Mouse (Mus musculus) thymus, adult 2 months (tissue): ENCODE measurements around the gene Clasp1.

ENCODE experiments used
- CTCF ChIP-seq: fragments of 200-500 bp; IDR thresholded peaks from 2 replicates; pipeline ENCODE4 v1.5.1; 2012; ENCODE audit warnings: mild to moderate bottlenecking, control low read depth, low read length, moderate library complexity, borderline replicate concordance; ENCODE audit not compliant: control insufficient read depth, poor library complexity, insufficient read depth; ENCODE audit errors: extremely low read depth
- POLR2A ChIP-seq: fragments of 200-500 bp; IDR thresholded peaks from 2 replicates; pipeline ENCODE4 v1.6.1; 2012; ENCODE audit warnings: mild to moderate bottlenecking, low read length, control low read depth, moderate library complexity; ENCODE audit not compliant: control insufficient read depth, poor library complexity, insufficient read depth; ENCODE audit errors: extremely low read depth

DNA sequence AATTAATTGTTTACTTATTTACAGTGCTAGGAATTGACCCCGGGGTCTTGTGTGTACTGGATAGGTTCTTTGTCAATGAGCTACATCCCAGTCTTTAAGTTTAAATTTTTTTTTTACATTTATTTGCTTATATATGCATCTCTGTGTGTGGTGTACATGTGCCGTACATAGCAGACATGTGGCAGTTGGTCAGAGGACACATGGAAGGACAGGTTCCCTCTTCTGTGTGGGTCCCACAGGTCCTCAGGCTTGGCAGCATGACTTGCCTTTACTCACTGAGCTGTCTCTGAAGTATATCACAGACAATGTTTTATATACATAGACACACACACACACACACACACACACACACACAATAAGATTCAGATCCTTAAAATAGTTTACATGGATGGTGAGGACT is 3.4 kb downstream of the Clasp1 start:
- no peak for TF ChIP-seq POLR2A
- no peak for TF ChIP-seq CTCF
